Mouse (Mus musculus) large intestine, adult 2 months (tissue): ENCODE measurements around the gene Mrpl2. TPM values are rescaled to one million over a fixed set of nuclear protein-coding genes. Genes with fewer than 3 reads are reported as not detected.

Experiments
- DNase-seq: peaks from one replicate; pipeline ENCODE4 v3.0.0-alpha.2; 2012; ENCODE audit warnings: low read depth, low spot score
- WGBS: fragments of 180-500 bp; shearing (Covaris S2); methylation state at CpG from one replicate; pipeline ENCODE4 v1.1.7; 2018; 5-methylcytosine and 5-hydroxymethylcytosine counted together
- polyA plus RNA-seq: library from polyadenylated mRNA; depleted of rRNA; stranded (reverse); fragments of >200 nt; gene quantifications from 2 replicates; pipeline ENCODE4 v1.2.3, GENCODE M21; 2012; rRNA removed

Mrpl2 gene
- polyA plus RNA-seq: 73.1 and 99.3 TPM in 2 replicates

GRCm38 (mm10) chr17:46645561-46646321 is at the start of gene Mrpl2, which contains the start of gene Klc4:
TSS of gene Mrpl2 (plus strand) at chr17:46646229.
TSS of gene Klc4 (minus strand) at chr17:46646022.
- peak; percentile 96 for DNase-seq
- WGBS: under 1% methylated on average over 53 of the region's 53 CpGs

GRCm38 (mm10) chr17:46597956-46598355 is 48.1 kb upstream of the Mrpl2 start:
- no peak for DNase-seq

GRCm38 (mm10) chr17:46598963-46599362 is 47.1 kb upstream of the Mrpl2 start:
- WGBS: 81% methylated on average over 4 of the region's 4 CpGs

More at GRCm38 (mm10) chr17:46597956-46598355, 48.1 kb upstream of the Mrpl2 start:
- 69% methylated on average over 11 of the region's 11 CpGs for WGBS

GRCm38 (mm10) chr17:46600569-46600968 is 45.5 kb upstream of the Mrpl2 start:
- 89% methylated on average over 2 of the region's 2 CpGs for WGBS

More at GRCm38 (mm10) chr17:46598963-46599362, 47.1 kb upstream of the Mrpl2 start:
- no peak for DNase-seq

GRCm38 (mm10) chr17:46602212-46602611 is 43.8 kb upstream of the Mrpl2 start:
- WGBS: 62% methylated on average over 9 of the region's 9 CpGs
- no peak for DNase-seq

More at GRCm38 (mm10) chr17:46600569-46600968, 45.5 kb upstream of the Mrpl2 start:
- no peak for DNase-seq

- no peak for DNase-seq
- 93% methylated on average over 4 of the region's 4 CpGs for WGBS
Observed at GRCm38 (mm10) chr17:46603229-46603628, 42.8 kb upstream of the Mrpl2 start.

- DNase-seq: no peak
- 85% methylated on average over 5 of the region's 5 CpGs for WGBS
Observed at GRCm38 (mm10) chr17:46605126-46605525, 40.9 kb upstream of the Mrpl2 start.

GRCm38 (mm10) chr17:46605987-46606386 is 40.0 kb upstream of the Mrpl2 start:
- DNase-seq: no peak
- WGBS: 86% methylated on average over 12 of the region's 12 CpGs

- 10% methylated on average over 15 of the region's 15 CpGs for WGBS
- DNase-seq: no peak
Observed at GRCm38 (mm10) chr17:46609721-46610514, 36.1 kb upstream of the Mrpl2 start.

- WGBS: 87% methylated on average over 6 of the region's 6 CpGs
- no peak for DNase-seq
Observed at GRCm38 (mm10) chr17:46611316-46611715, 34.7 kb upstream of the Mrpl2 start.

GRCm38 (mm10) chr17:46612189-46612588 is 33.8 kb upstream of the Mrpl2 start:
- no peak for DNase-seq
- 66% methylated on average over 2 of the region's 2 CpGs for WGBS

GRCm38 (mm10) chr17:46612820-46613219 is 33.2 kb upstream of the Mrpl2 start:
- DNase-seq: no peak
- WGBS: 37% methylated on average over 4 of the region's 4 CpGs

GRCm38 (mm10) chr17:46613229-46613628 is 32.8 kb upstream of the Mrpl2 start:
- no peak for DNase-seq

GRCm38 (mm10) chr17:46617799-46618198 is 28.2 kb upstream of the Mrpl2 start:
- 59% methylated on average over 12 of the region's 12 CpGs for whole genome bisulfite sequencing
- DNase-seq: no peak

More at GRCm38 (mm10) chr17:46613229-46613628, 32.8 kb upstream of the Mrpl2 start:
- 64% methylated on average over 3 of the region's 3 CpGs for WGBS

GRCm38 (mm10) chr17:46618394-46618768 is 27.6 kb upstream of the Mrpl2 start:
- DNase-seq: no peak
- WGBS: 45% methylated on average over 6 of the region's 6 CpGs

- no peak for DNase-seq
- WGBS: 39% methylated on average over 27 of the region's 27 CpGs
Observed at GRCm38 (mm10) chr17:46618769-46619682, 27.0 kb upstream of the Mrpl2 start.

GRCm38 (mm10) chr17:46619683-46620357 is 26.2 kb upstream of the Mrpl2 start:
- DNase-seq: no peak
- 55% methylated on average over 16 of the region's 16 CpGs for WGBS

GRCm38 (mm10) chr17:46621324-46621723 is 24.7 kb upstream of the Mrpl2 start:
- 66% methylated on average over 15 of the region's 15 CpGs for WGBS
- no peak for DNase-seq

GRCm38 (mm10) chr17:46622269-46622668 is 23.8 kb upstream of the Mrpl2 start:
- 81% methylated on average over 11 of the region's 11 CpGs for WGBS
- no peak for DNase-seq
